Mouse (Mus musculus) monocyte, adult 5-6 weeks (primary cell): Measurements from ENCODE around the gene Gpr82. TPM values are rescaled to one million over a fixed set of nuclear protein-coding genes. Genes with fewer than 3 reads are reported as not detected.

ENCODE experiments used
- ATAC-seq: fragments of 153-309, 156-312 bp; replicated peaks from 2 replicates; pipeline ENCODE4 v1.8.0; 2017; ENCODE audit warnings: mild to moderate bottlenecking; ENCODE audit not compliant: low TSS enrichment, insufficient number of reproducible peaks, severe bottlenecking, poor library complexity, low FRiP score
- total RNA-seq: library from RNA; stranded (forward); fragments of 200-1000, 200-491, 200-594 nt; gene quantifications from 3 replicates; pipeline ENCODE4 v1.2.3, GENCODE M21; 2017

The Gpr82 gene
- total RNA-seq = 0.32 to 0.76 TPM (median 0.58 TPM) in 3 replicates

GRCm38 (mm10) chrX:13661063-13661462 lies at the start of gene Gpr82:
Gene Gpr82, plus strand, starts transcription at chrX:13661363.
- ATAC-seq = no peak

- no peak for ATAC-seq
Observed at GRCm38 (mm10) chrX:13612115-13612514, 49.0 kb upstream of the Gpr82 start.

- ATAC-seq = no peak
Observed at GRCm38 (mm10) chrX:13616726-13617125, 44.4 kb upstream of the Gpr82 start.

GRCm38 (mm10) chrX:13617294-13617693 lies 43.9 kb upstream of the Gpr82 start:
- ATAC-seq = no peak

GRCm38 (mm10) chrX:13618476-13618875 lies 42.7 kb upstream of the Gpr82 start:
- no peak for ATAC-seq

GRCm38 (mm10) chrX:13621473-13621872 lies 39.7 kb upstream of the Gpr82 start:
- no peak for ATAC-seq

GRCm38 (mm10) chrX:13622654-13623053 lies 38.5 kb upstream of the Gpr82 start:
- no peak for ATAC-seq

- no peak for ATAC-seq
Observed at GRCm38 (mm10) chrX:13631599-13632283, 29.4 kb upstream of the Gpr82 start, which contains the start of gene Gpr34. Gene Gpr34, plus strand, starts transcription at chrX:13632089.

- ATAC-seq = 0 out of 2 replicates have a peak, but pooled peaks have one; percentile 35
Observed at GRCm38 (mm10) chrX:13636398-13636797, 24.8 kb upstream of the Gpr82 start.

- no peak for ATAC-seq
Observed at GRCm38 (mm10) chrX:13638894-13639293, 22.3 kb upstream of the Gpr82 start.

- no peak for ATAC-seq
Observed at GRCm38 (mm10) chrX:13651889-13652288, 9.3 kb upstream of the Gpr82 start.

GRCm38 (mm10) chrX:13652291-13652690 lies 8.9 kb upstream of the Gpr82 start:
- ATAC-seq = no peak

- ATAC-seq = peak; percentile 84
Observed at GRCm38 (mm10) chrX:13655005-13655421, 6.2 kb upstream of the Gpr82 start.

GRCm38 (mm10) chrX:13655906-13656305 lies 5.3 kb upstream of the Gpr82 start:
- no peak for ATAC-seq

GRCm38 (mm10) chrX:13656721-13657120 lies 4.4 kb upstream of the Gpr82 start:
- no peak for ATAC-seq

- no peak for ATAC-seq
Observed at GRCm38 (mm10) chrX:13658616-13659140, 2.5 kb upstream of the Gpr82 start.

GRCm38 (mm10) chrX:13659201-13659890 lies 1.8 kb upstream of the Gpr82 start:
- ATAC-seq = 0 out of 2 replicates have a peak, but pooled peaks have one; percentile 19

GRCm38 (mm10) chrX:13668867-13669266 lies 7.7 kb downstream of the Gpr82 start:
- no peak for ATAC-seq

- 0 out of 2 replicates have a peak, but pooled peaks have one; percentile 5 for ATAC-seq
Observed at GRCm38 (mm10) chrX:13670342-13670741, 9.2 kb downstream of the Gpr82 start.

- no peak for ATAC-seq
Observed at GRCm38 (mm10) chrX:13673001-13673400, 11.8 kb downstream of the Gpr82 start.
